Mouse (Mus musculus) bone marrow, adult 2 months (tissue): ENCODE results near the gene Hcfc1.

Source experiments
- CTCF ChIP-seq: fragments of 200-500 bp; IDR thresholded peaks from 2 replicates; pipeline ENCODE4 v1.5.1; 2011; ENCODE audit warnings: low read length, control low read depth; ENCODE audit not compliant: control insufficient read depth, insufficient read depth
- POLR2A ChIP-seq: fragments of 200-500 bp; IDR thresholded peaks from 2 replicates; pipeline ENCODE4 v1.6.1; 2011; ENCODE audit warnings: low read depth, mild to moderate bottlenecking, control low read depth, low read length, borderline replicate concordance; ENCODE audit not compliant: control insufficient read depth

DNA sequence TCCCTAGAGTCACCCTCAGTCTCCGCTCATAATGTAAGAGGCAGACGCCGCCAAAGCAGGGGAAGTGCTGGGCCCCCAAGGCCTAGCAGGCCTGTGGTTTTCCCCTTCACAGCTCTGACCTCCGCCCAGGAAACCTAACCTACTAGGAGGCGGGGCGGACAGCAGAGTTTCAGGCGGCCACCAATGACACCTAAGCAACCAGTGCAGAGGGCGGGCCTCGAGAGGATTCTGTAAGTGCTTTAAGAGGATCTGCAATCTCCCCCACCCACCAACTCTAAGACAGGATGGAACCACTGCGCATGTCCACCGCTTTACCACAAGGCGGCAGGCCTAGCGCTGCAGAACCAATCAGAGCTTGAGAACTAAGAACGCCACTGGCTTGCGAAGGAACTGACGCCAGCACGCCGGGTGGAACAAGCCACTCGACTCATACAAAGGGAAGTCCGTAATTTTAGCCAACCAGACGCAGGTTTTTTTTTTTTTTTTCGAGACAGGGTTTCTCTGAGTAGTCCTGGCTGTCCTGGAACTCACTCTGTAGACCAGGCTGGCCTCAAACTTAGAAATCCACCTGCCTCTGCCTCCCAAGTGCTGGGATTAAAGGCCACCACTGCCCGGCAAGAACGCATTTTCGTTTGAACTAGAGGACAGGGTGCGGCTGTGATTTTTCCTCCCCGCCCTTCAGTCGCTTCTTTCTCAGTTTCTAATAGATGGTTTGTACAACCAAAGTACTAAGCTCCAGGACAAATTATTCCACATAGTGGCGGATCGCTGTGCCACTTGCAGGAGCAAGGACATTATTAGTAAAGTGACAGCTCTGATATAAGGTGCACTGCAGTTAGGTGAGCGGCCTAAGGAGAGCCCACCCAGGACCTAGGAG lies 51.1 kb downstream of the Hcfc1 start:
- TF ChIP-seq CTCF (peak; percentile 22; the same call in 1 of the 2 replicates), POLR2A (peak; percentile 78; the same call in 1 of the 2 replicates)
